In the genomic region with DNA sequence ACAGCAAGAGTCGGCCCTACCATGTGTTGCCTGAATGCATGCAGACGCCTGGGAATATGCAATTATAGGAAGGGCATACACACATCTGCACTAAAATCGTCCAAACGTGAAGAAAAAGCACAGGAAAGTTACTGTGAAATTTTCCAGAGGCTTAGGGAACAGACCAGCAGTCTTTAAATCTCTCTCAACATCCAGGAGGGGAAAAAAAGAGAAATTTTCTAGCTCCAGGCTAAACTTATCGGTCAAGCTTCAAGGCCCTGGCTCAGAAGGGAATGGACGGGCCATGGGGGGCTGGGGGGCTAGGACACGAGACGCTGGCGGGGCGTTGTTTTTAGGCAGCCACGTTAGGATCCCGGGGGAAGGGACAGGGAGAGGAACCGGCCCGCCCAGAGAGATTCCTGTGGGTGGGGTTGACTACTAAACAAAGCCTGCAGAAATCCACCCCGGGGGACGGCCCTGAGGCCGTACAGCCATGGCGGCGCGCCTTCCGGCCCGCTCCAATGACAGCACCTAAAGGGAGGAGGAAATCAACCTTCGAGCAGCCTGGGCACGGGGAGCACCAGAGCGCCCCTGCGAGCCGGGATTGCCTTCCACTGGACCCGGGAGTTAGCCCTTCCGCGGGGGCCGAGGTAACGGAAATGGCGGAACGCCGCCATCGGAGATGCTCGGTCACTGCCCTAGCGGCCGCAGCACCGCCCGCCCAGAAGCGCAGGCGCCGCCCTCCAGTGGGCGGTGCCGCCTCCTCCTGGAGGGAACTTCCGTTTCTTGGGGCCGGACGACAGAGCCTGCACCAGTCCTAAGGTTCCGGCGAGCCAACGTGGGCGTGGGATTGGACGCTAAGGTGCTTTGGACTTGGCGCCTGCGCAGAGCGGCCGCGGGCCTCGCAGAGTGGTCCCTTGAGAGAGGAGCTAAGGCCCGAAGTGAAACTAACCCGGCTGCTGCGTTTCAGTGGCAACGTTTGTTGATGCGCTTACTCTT, we compare ENCODE assay signal across 8 mouse cellular contexts. TPM values are rescaled to one million over a fixed set of nuclear protein-coding genes. Genes with fewer than 3 reads are reported as not detected.
A peak's percentile ranks its signal among the peaks of the same experiment; 100 is the strongest.
DNase-seq lines count a peak whose midpoint lies in the region; ATAC-seq and TF ChIP-seq lines count a peak whose summit lies in the region.

No protein-coding gene starts in this region.

- peak overlapping the region; percentile 45 for H3K4me2 ChIP-seq in forebrain, postnatal 0 days (ENCODE audit: low read depth)
- H3K4me2 ChIP-seq in lung, embryonic 16.5 days (ENCODE audit: low read depth, low read length): peak overlapping the region; percentile 55

- peak; percentile 99 for DNase-seq in MEL (ENCODE audit: low read depth, low spot score)
- DNase-seq in cerebellum, adult 2 months: peak; percentile 91 to 94
- peak; percentile 93 for DNase-seq in forebrain, postnatal 0 days
- DNase-seq in layer of hippocampus, adult 9-10 months (ENCODE audit: low spot score): peak; percentile 65
- peak; percentile 64 for DNase-seq in ovary, postnatal 10 days (ENCODE audit: low spot score)
- peak; percentile 88 to 90 for DNase-seq in thymus, postnatal 10 days (ENCODE audit: low spot score in 2 of 2)

- H3K9ac ChIP-seq in MEL (ENCODE audit: control insufficient read depth, low read depth, low read length, poor library complexity, severe bottlenecking): peak overlapping the region; percentile 99
- H3K9ac ChIP-seq in forebrain, postnatal 0 days: peak overlapping the region; percentile 78
- peak overlapping the region; percentile 78 for H3K9ac ChIP-seq in lung, embryonic 16.5 days (ENCODE audit: low read length)

- peaks cover 4 to 20% of the 10 kb centered on the region in 2 experiments for H3K4me1 ChIP-seq in MEL (ENCODE audit: control insufficient read depth in 1 of 2, insufficient read depth in 2 of 2, low read length in 2 of 2)
- no peaks in the 10 kb centered on the region for H3K4me1 ChIP-seq in cerebellum, adult 2 months (ENCODE audit: control insufficient read depth, insufficient read depth, low read length)
- peaks cover 5% of the 10 kb centered on the region; the same call in 1 of the 2 replicates for H3K4me1 ChIP-seq in forebrain, postnatal 0 days (ENCODE audit: insufficient read depth)
- H3K4me1 ChIP-seq in lung, embryonic 16.5 days (replicated peaks; ENCODE audit: control insufficient read depth, insufficient read depth, low read length): no peaks in the 10 kb centered on the region

- no peak for TF ChIP-seq CTCF in MEL (IDR thresholded peaks at IDR 0.05 in 2 of 3, conservative IDR thresholded peaks at IDR 0.05 in 1 of 3; ENCODE audit: control insufficient read depth in 1 of 3, insufficient read depth in 1 of 3, low read depth in 2 of 3, low read length in 3 of 3, poor library complexity in 1 of 3, severe bottlenecking in 1 of 3)
- no peak for TF ChIP-seq CTCF in cerebellum, adult 2 months (IDR thresholded peaks at IDR 0.05; ENCODE audit: borderline replicate concordance, insufficient read depth, low read depth, low read length)
- peak; percentile 56 for TF ChIP-seq CTCF in forebrain, postnatal 0 days (IDR thresholded peaks at IDR 0.05; ENCODE audit: low read depth)

- peak overlapping the region; percentile 93 for H3K27ac ChIP-seq in MEL (ENCODE audit: control insufficient read depth, low read depth, low read length)
- peak overlapping the region; percentile 100 for H3K27ac ChIP-seq in cerebellum, adult 2 months (ENCODE audit: insufficient read depth, low read length)
- peak overlapping the region; percentile 96 for H3K27ac ChIP-seq in forebrain, postnatal 0 days (ENCODE audit: low read depth, low read length)
- H3K27ac ChIP-seq in lung, embryonic 16.5 days (ENCODE audit: low read length): peak overlapping the region; percentile 99

- no peak for TF ChIP-seq RAD21 in MEL (IDR thresholded peaks at IDR 0.05; ENCODE audit: low read depth, low read length)

- peaks cover 0 to 29% of the 10 kb centered on the region in 2 experiments; a peak in 2 of 4 replicates for H3K36me3 ChIP-seq in MEL (ENCODE audit: control insufficient read depth in 1 of 2, insufficient read depth in 2 of 2, low read length in 2 of 2)
- H3K36me3 ChIP-seq in forebrain, postnatal 0 days (ENCODE audit: insufficient read depth): no peaks in the 10 kb centered on the region
- H3K36me3 ChIP-seq in lung, embryonic 16.5 days (ENCODE audit: control insufficient read depth, insufficient read depth, low read length): no peaks in the 10 kb centered on the region

- peaks cover 7% of the 10 kb centered on the region; the same call in 1 of the 2 replicates for H3K79me2 ChIP-seq in MEL (ENCODE audit: control insufficient read depth, insufficient read depth, low read length, poor library complexity)

- no peak for TF ChIP-seq EP300 in MEL (IDR thresholded peaks at IDR 0.05; ENCODE audit: low read depth in 1 of 2, low read length in 2 of 2)

- no peaks in the 10 kb centered on the region for H3K27me3 ChIP-seq in MEL (ENCODE audit: control insufficient read depth in 1 of 2, insufficient read depth in 2 of 2, low read length in 2 of 2)
- no peaks in the 10 kb centered on the region for H3K27me3 ChIP-seq in cerebellum, adult 2 months (ENCODE audit: control insufficient read depth, insufficient read depth, low read length)
- no peaks in the 10 kb centered on the region for H3K27me3 ChIP-seq in forebrain, postnatal 0 days (ENCODE audit: insufficient read depth, low read length)
- no peaks in the 10 kb centered on the region for H3K27me3 ChIP-seq in lung, embryonic 16.5 days (ENCODE audit: control insufficient read depth, insufficient read depth, low read depth, low read length)

- peak; percentile 98 for ATAC-seq in forebrain, postnatal 0 days
- ATAC-seq in hematopoietic stem cell, adult 5-6 weeks (replicated peaks in 1 of 2; ENCODE audit: insufficient read depth in 1 of 2, low FRiP score in 2 of 2, low TSS enrichment in 1 of 2, low read depth in 1 of 2, poor library complexity in 2 of 2, severe bottlenecking in 2 of 2): peak; percentile 98 to 99
- ATAC-seq in lung, embryonic 16.5 days (ENCODE audit: low read depth): peak; percentile 98

- no peaks in the 10 kb centered on the region for H3K9me3 ChIP-seq in MEL (replicated peaks; ENCODE audit: insufficient read depth, low read length)
- no peaks in the 10 kb centered on the region for H3K9me3 ChIP-seq in forebrain, postnatal 0 days (ENCODE audit: low read length)
- H3K9me3 ChIP-seq in lung, embryonic 16.5 days (ENCODE audit: control insufficient read depth, low read length): no peaks in the 10 kb centered on the region

- WGBS in cerebellum, adult 2 months: 4% methylated on average over 65 of the region's 65 CpGs
- WGBS in forebrain, postnatal 0 days: 34% methylated on average over 60 of the region's 65 CpGs
- 10% methylated on average over 63 of the region's 65 CpGs for WGBS in lung, embryonic 16.5 days

- TF ChIP-seq POLR2A in MEL (IDR thresholded peaks at IDR 0.05; ENCODE audit: control insufficient read depth in 1 of 2, insufficient read depth in 1 of 2, low read depth in 1 of 2, low read length in 2 of 2, poor library complexity in 1 of 2): peak; percentile 85 to 96
- TF ChIP-seq POLR2A in cerebellum, adult 2 months (IDR thresholded peaks at IDR 0.05; ENCODE audit: borderline replicate concordance, insufficient read depth, low read length): peak; percentile 76; the same call in 1 of the 2 replicates

- peak overlapping the region; percentile 78 to 96 for H3K4me3 ChIP-seq in MEL (ENCODE audit: control insufficient read depth in 1 of 2, insufficient read depth in 1 of 2, low read depth in 2 of 2, low read length in 2 of 2)
- H3K4me3 ChIP-seq in cerebellum, adult 2 months (replicated peaks; ENCODE audit: insufficient read depth, low read depth, low read length): peak overlapping the region; percentile 99
- peak overlapping the region; percentile 51 for H3K4me3 ChIP-seq in forebrain, postnatal 0 days (ENCODE audit: low read depth, low read length)
- H3K4me3 ChIP-seq in lung, embryonic 16.5 days (ENCODE audit: low read length): peak overlapping the region; percentile 58

TF ChIP-seq in MEL, 35 proteins besides CTCF, POLR2A, EP300 and RAD21 (continues in another document):
- TF ChIP-seq CHD2 (IDR thresholded peaks at IDR 0.05; ENCODE audit: low read length) (no peak), SIN3A (IDR thresholded peaks at IDR 0.05; ENCODE audit: low read length) (peak; percentile 82), POLR2AphosphoS5 (IDR thresholded peaks at IDR 0.05; ENCODE audit: borderline replicate concordance, low read depth, low read length) (no peak), MAZ (IDR thresholded peaks at IDR 0.05; ENCODE audit: low read depth, low read length) (peak; percentile 72; the same call in 1 of the 2 replicates), USF2 (IDR thresholded peaks at IDR 0.05; ENCODE audit: borderline replicate concordance in 1 of 2, insufficient read depth in 1 of 2, low read depth in 1 of 2, low read length in 2 of 2) (no peak), ETS1 (IDR thresholded peaks at IDR 0.05; ENCODE audit: low read depth, low read length) (no peak; the same call in 1 of the 2 replicates), MYC (IDR thresholded peaks at IDR 0.05; ENCODE audit: low read depth, low read length) (peak; percentile 60), MAFK (IDR thresholded peaks at IDR 0.05; ENCODE audit: borderline replicate concordance, low read depth, low read length) (no peak), NRF1 (IDR thresholded peaks at IDR 0.05; ENCODE audit: insufficient read depth, low read depth, low read length, poor library complexity, severe bottlenecking) (peak; percentile 95), GATA1 (IDR thresholded peaks at IDR 0.05; ENCODE audit: low read depth, low read length) (no peak), GABPA (IDR thresholded peaks at IDR 0.05; ENCODE audit: low read depth, low read length) (no peak)

RNA-seq across cellular contexts. Expression of a gene that starts 8.3 kb away (rescaled TPM):
- total RNA-seq in MEL (2012; rRNA removed): 5.7 and 8.2 TPM in 2 replicates
- polyA plus RNA-seq in MEL (2012; ENCODE audit: insufficient read depth in 1 of 2, insufficient read length in 2 of 2, low read depth in 1 of 2, low replicate concordance in 2 of 2, missing spikeins in 1 of 2): 1 to 10 TPM in 1 of 2 experiments, not detected in 1; 3.6 TPM
- polyA plus RNA-seq in cerebellum, adult 2 months (2012; rRNA removed): 1.8 and 1.9 TPM in 2 replicates
- 4.6 TPM in 2 replicates for total RNA-seq in forebrain, postnatal 0 days (2014; rRNA removed)
- polyA plus RNA-seq in forebrain, postnatal 0 days (2015; fragmentation: Nextera tagmentation; extraction: Ambion mirVana): 2.6 and 3.0 TPM in 2 replicates
- 8.0 and 9.5 TPM in 2 replicates for total RNA-seq in hematopoietic stem cell, adult 5-6 weeks (2017)
- 7.6 and 9.1 TPM in 2 replicates for polyA plus RNA-seq in lung, embryonic 16.5 days (2015; fragmentation: Nextera tagmentation; extraction: Ambion mirVana)

RNA-seq across cellular contexts. Expression of a gene that starts 30.4 kb away (rescaled TPM):
- total RNA-seq in MEL (2012; rRNA removed): 32.3 and 38.2 TPM in 2 replicates
- polyA plus RNA-seq in MEL (2012; ENCODE audit: insufficient read depth in 1 of 2, insufficient read length in 2 of 2, low read depth in 1 of 2, low replicate concordance in 2 of 2, missing spikeins in 1 of 2): 100 to 1,000 TPM in 1 of 2 experiments, 10 to 100 TPM in 1; 50.0 to 136 TPM
- polyA plus RNA-seq in cerebellum, adult 2 months (2012; rRNA removed): 33.7 and 37.5 TPM in 2 replicates
- total RNA-seq in forebrain, postnatal 0 days (2014; rRNA removed): 43.5 and 43.8 TPM in 2 replicates
- polyA plus RNA-seq in forebrain, postnatal 0 days (2015; fragmentation: Nextera tagmentation; extraction: Ambion mirVana): 48.5 and 52.7 TPM in 2 replicates
- 47.3 and 84.6 TPM in 2 replicates for total RNA-seq in hematopoietic stem cell, adult 5-6 weeks (2017)
- 64.5 and 67.6 TPM in 2 replicates for polyA plus RNA-seq in lung, embryonic 16.5 days (2015; fragmentation: Nextera tagmentation; extraction: Ambion mirVana)

Comparison
In these comparisons a context has a peak if more than half of its experiments do, and no peak if none do; other contexts are left out.
1. Peak in every context shown above with its lines: DNase-seq, ATAC-seq, H3K4me3 ChIP-seq and H3K27ac ChIP-seq.